Mouse (Mus musculus) forebrain, embryonic 12.5 days (tissue): ENCODE measurements around the gene Ulk2. TPM values are rescaled to one million over a fixed set of nuclear protein-coding genes. Genes with fewer than 3 reads are reported as not detected.
A peak's percentile ranks its signal among the peaks of the same experiment; 100 is the strongest.

Experiments
- ATAC-seq: fragments of 200-750 bp; cut with Nextera tagmentation; 2 replicates; pipeline ENCODE4 v1.8.0; 2017; ENCODE audit warnings: moderate TSS enrichment; ENCODE audit not compliant: low FRiP score
- H3K27ac ChIP-seq: fragments of 300-500 bp; sonication (generic); 2 replicates; pipeline ENCODE4 v1.5.1; 2016; ENCODE audit warnings: mild to moderate bottlenecking
- H3K27me3 ChIP-seq: fragments of 300-500 bp; sonication (generic); 2 replicates; pipeline ENCODE4 v1.6.1; 2016; ENCODE audit warnings: mild to moderate bottlenecking
- H3K36me3 ChIP-seq: fragments of 300-500 bp; sonication (generic); replicated peaks from 2 replicates; pipeline ENCODE4 v1.6.1; 2016; ENCODE audit warnings: mild to moderate bottlenecking
- H3K4me1 ChIP-seq: fragments of 300-500 bp; sonication (generic); 2 replicates; pipeline ENCODE4 v1.6.1; 2016
- H3K4me2 ChIP-seq: fragments of 300-500 bp; sonication (generic); 2 replicates; pipeline ENCODE4 v1.6.1; 2016; ENCODE audit warnings: mild to moderate bottlenecking, moderate library complexity
- H3K4me3 ChIP-seq: fragments of 300-500 bp; sonication (generic); replicated peaks from 2 replicates; pipeline ENCODE4 v1.5.1; 2016; ENCODE audit warnings: mild to moderate bottlenecking
- H3K9ac ChIP-seq: fragments of 300-500 bp; sonication (generic); 2 replicates; pipeline ENCODE4 v1.6.1; 2016; ENCODE audit warnings: mild to moderate bottlenecking
- H3K9me3 ChIP-seq: fragments of 300-500 bp; sonication (generic); 2 replicates; pipeline ENCODE4 v1.6.1; 2016
- WGBS: fragments of 180-500 bp; shearing (Covaris S2); methylation state at CpG from one replicate; pipeline ENCODE4 v1.1.7; 2016; 5-methylcytosine and 5-hydroxymethylcytosine counted together
- polyA plus RNA-seq: library from polyadenylated mRNA; unstranded; fragments of >200 nt; fragmentation: Nextera tagmentation; extraction: Ambion mirVana; gene quantifications from 2 replicates; pipeline ENCODE4 v1.2.1, GENCODE M21; 2016

Gene Ulk2
- polyA plus RNA-seq = 31.4 and 32.3 TPM in 2 replicates

- ATAC-seq = peak; percentile 93
- peak within 1 kb of the TSS; percentile 98 for H3K4me3 ChIP-seq
- no peaks in the 10 kb centered on the region for H3K27me3 ChIP-seq
- no peaks in the 10 kb centered on the region for H3K9me3 ChIP-seq
- peak within 1 kb of the TSS; percentile 99 for H3K9ac ChIP-seq
- WGBS = under 1% methylated on average over 56 of the region's 58 CpGs
- peaks cover 13% of the 10 kb centered on the region for H3K4me1 ChIP-seq
- H3K27ac ChIP-seq = peak within 1 kb of the TSS; percentile 96
- H3K36me3 ChIP-seq = no peaks in the 10 kb centered on the region
- H3K4me2 ChIP-seq = peak within 1 kb of the TSS; percentile 77
These were observed at the start of gene Ulk2 for GRCm38 (mm10) chr11:61854988-61855411. Ulk2 (minus strand) TSS chr11:61855073.

DNA sequence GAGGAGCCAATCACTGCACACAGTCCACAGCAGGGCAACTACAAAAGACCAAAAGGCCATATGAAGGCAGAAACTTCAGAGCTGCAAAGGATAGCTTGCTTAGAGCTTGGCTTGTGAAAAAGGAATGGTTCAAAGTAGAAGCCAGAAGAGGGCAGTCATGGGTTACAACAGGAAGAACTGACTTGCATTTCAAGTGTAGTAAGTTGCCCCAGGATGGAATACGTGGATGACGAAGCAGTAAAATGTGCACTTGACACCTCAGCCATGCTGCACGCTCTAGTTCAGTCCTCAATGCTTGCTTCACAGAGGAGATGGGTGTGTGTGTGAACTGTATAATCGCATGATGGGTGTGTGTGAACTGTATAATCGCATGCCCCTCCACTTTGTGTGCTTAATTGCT, 27.3 kb upstream of the Ulk2 start:
- no peak overlapping the region for H3K4me3 ChIP-seq
- no peak overlapping the region for H3K4me2 ChIP-seq
- WGBS = 85% methylated on average over 5 of the region's 5 CpGs
- H3K27me3 ChIP-seq = no peaks in the 10 kb centered on the region
- H3K9ac ChIP-seq = no peak overlapping the region
- no peak for ATAC-seq
- no peaks in the 10 kb centered on the region for H3K9me3 ChIP-seq
- no peak overlapping the region for H3K27ac ChIP-seq
- H3K4me1 ChIP-seq = no peaks in the 10 kb centered on the region
- peaks cover 49% of the 10 kb centered on the region for H3K36me3 ChIP-seq

DNA sequence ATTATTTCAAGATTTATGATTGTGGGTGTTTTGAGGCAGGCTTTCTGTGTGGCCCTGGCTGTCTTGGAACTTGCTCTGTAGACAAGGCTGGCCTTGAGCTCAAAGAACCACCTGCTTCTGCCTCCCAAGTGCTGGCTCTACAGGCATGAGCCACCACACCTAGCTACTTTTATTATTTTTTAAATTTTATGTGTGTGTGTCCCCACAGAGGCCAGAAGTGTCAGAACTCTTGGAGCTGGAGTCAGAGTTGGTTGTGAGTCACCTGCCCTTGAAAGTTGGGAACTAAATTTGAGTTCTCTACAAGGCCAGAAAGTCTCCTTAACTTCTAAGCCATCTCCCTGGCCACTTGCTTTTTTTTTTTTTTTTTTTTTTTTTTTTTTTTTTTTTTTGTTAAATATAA, 25.0 kb upstream of the Ulk2 start:
- Histone ChIP-seq H3K36me3 (peaks cover 57% of the 10 kb centered on the region), H3K27ac (no peak overlapping the region), H3K4me3 (no peak overlapping the region), H3K27me3 (no peaks in the 10 kb centered on the region), H3K9me3 (no peaks in the 10 kb centered on the region), H3K4me1 (no peaks in the 10 kb centered on the region), H3K4me2 (no peak overlapping the region), H3K9ac (no peak overlapping the region)
- no peak for ATAC-seq

- ATAC-seq = no peak
- Histone ChIP-seq H3K4me2 (no peak overlapping the region), H3K27ac (no peak overlapping the region), H3K9me3 (no peaks in the 10 kb centered on the region), H3K27me3 (no peaks in the 10 kb centered on the region), H3K4me1 (no peaks in the 10 kb centered on the region), H3K9ac (no peak overlapping the region), H3K36me3 (peaks cover 66% of the 10 kb centered on the region), H3K4me3 (no peak overlapping the region)
- 89% methylated on average over 5 of the region's 5 CpGs for WGBS
These were observed 17.0 kb upstream of the Ulk2 start for GRCm38 (mm10) chr11:61871881-61872280.

GRCm38 (mm10) chr11:61866856-61867255, 12.0 kb upstream of the Ulk2 start:
- no peaks in the 10 kb centered on the region for H3K27me3 ChIP-seq
- no peak for ATAC-seq
- no peaks in the 10 kb centered on the region for H3K9me3 ChIP-seq
- H3K4me1 ChIP-seq = no peaks in the 10 kb centered on the region
- H3K36me3 ChIP-seq = peaks cover 26% of the 10 kb centered on the region
- no peak overlapping the region for H3K9ac ChIP-seq
- H3K4me2 ChIP-seq = no peak overlapping the region
- no peak overlapping the region for H3K27ac ChIP-seq
- H3K4me3 ChIP-seq = no peak overlapping the region

DNA sequence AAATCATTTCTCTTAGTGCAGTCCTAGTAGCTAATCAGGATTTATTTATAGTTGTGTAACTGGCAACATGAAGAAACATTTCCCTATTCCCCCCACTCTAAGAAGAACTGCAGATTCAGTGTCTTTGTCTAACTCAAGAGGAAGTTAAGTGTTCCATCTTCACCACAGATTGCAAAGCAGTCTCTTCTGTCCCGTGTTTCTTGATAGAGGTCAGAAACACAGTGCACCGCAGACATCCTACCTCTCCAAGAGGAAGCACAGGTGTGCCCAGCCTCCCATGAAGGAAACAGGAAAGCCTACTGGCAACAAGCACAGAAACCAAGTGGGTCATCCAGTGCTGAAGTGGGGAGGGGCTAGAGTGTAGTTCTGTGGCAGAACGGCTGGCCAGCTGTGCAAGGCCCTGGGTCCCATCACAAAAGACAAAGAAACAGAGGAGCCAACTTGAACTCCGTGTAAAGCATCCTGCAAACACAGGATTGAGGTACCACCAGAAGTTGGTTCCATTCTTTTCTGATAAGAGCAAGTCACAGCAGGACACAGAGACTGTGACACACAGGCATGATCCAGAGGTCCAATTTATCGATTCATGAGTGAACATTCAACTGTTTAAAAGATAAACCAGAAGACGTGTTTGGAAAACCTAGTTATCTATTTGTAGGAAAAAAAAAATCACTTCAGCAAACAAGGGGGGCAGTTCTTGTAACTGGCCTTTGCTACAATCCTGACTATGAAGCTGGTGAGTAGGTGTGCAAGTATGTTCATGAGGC, 7.1 kb upstream of the Ulk2 start:
- Histone ChIP-seq H3K9ac (no peak overlapping the region), H3K9me3 (no peaks in the 10 kb centered on the region), H3K4me2 (no peak overlapping the region), H3K36me3 (no peaks in the 10 kb centered on the region), H3K27me3 (no peaks in the 10 kb centered on the region), H3K27ac (no peak overlapping the region), H3K4me3 (no peak overlapping the region), H3K4me1 (no peaks in the 10 kb centered on the region)
- 77% methylated on average over 6 of the region's 6 CpGs for WGBS
- ATAC-seq = no peak

- H3K27ac ChIP-seq = no peak overlapping the region
- H3K36me3 ChIP-seq = no peaks in the 10 kb centered on the region
- no peak overlapping the region for H3K9ac ChIP-seq
- peaks cover 3% of the 10 kb centered on the region; the same call in 1 of the 2 replicates for H3K4me1 ChIP-seq
- H3K4me3 ChIP-seq = no peak overlapping the region
- no peaks in the 10 kb centered on the region for H3K27me3 ChIP-seq
- H3K4me2 ChIP-seq = no peak overlapping the region
- H3K9me3 ChIP-seq = no peaks in the 10 kb centered on the region
- ATAC-seq = no peak
- 59% methylated on average over 1 of the region's 1 CpGs for WGBS
These were observed 4.4 kb upstream of the Ulk2 start for GRCm38 (mm10) chr11:61859316-61859715.

DNA sequence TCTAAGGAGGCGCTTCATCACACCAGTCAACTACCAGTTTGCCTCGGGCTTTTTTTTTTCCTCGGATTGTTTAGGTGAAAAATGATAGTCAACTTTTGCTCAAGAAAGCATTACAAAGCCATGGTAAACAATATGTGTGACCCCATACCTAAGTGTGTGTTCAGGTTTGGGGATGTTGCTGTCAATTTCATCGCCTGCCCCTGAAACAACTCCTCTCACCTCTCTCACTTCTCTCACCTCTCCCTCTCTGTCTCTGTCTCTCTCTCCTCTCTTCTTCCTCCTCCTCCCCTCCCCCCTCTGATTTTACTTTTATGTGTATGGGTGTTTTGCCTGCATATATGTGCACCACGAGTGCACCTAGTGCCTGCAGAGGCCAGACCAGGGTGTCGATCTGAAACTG, 666 bp upstream of the Ulk2 start:
- H3K9me3 ChIP-seq = no peaks in the 10 kb centered on the region
- H3K27ac ChIP-seq = peak overlapping the region; percentile 96; the same call in 1 of the 2 replicates
- H3K27me3 ChIP-seq = no peaks in the 10 kb centered on the region
- peak overlapping the region; percentile 99 for H3K9ac ChIP-seq
- 46% methylated on average over 6 of the region's 6 CpGs for WGBS
- peaks cover 13% of the 10 kb centered on the region for H3K4me1 ChIP-seq
- H3K4me3 ChIP-seq = peak overlapping the region; percentile 98
- ATAC-seq = no peak
- H3K36me3 ChIP-seq = no peaks in the 10 kb centered on the region
- H3K4me2 ChIP-seq = peak overlapping the region; percentile 77

DNA sequence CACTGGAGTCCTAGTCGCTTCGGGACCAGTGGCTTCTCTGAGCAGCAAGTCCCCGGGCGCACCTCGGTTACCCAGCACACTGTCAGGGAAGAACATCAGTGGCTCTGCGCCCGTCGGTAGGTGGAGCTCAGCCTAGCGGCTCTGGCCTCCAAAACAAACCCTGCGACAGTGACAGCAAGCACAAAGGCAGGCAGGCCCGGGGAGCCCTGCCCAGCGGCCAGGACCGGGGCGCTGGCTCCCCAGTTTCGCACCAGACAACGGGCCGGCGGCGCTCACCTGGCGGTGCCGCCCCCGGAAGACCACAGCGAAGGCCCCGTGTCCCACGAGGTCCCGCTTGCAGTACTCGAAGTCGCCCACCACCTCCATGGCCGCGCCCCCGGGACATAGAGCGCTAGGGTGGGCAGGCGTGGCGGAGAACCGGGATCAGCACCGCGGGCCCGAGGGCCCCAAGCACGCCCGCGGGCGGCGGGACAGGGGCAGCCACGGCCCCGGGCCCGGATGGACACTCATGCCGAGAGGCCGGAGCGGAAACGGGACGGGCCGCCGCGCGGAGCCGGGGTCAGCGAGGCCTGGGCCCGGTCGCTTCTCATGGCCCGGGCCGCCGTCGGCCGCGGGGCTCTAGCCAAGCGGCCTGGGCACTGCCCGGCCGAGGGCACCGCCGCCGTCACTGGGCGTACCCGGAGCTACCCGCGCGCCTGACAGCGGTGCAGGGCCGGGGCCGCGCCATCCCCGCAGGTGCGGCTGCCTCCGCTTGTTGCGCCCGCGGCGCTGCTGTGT, 474 bp downstream of the Ulk2 start:
- Histone ChIP-seq H3K36me3 (0 out of 2 replicates have a peak, but pooled peaks cover 2% of the 10 kb centered on the region), H3K4me2 (peak overlapping the region; percentile 77), H3K4me1 (peaks cover 15% of the 10 kb centered on the region), H3K9ac (peak overlapping the region; percentile 99), H3K4me3 (peak overlapping the region; percentile 98), H3K27me3 (no peaks in the 10 kb centered on the region), H3K9me3 (no peaks in the 10 kb centered on the region), H3K27ac (peak overlapping the region; percentile 96)
- under 1% methylated on average over 87 of the region's 87 CpGs for WGBS
- ATAC-seq = peak; percentile 87

DNA sequence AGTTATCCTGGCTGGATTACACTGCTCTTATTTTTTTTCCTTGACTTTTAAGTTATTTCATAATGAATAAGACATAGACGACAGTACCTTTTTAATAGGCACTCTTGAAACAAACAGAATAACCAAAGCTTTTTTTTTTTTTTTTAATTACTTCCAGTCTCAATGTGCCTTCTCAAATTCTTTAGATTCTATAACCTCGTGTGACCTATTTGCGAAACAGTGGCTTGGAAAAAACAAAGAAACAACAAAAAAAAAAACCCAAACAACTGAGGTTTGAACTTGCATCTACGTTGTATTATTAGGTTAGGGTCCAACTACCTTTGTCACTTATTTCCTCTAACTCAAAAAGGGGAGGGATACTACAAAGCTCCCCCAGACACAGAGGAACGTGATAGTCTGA, 1.2 kb downstream of the Ulk2 start:
- WGBS = 10% methylated on average over 5 of the region's 5 CpGs
- peak overlapping the region; percentile 98 for H3K4me3 ChIP-seq
- no peak for ATAC-seq
- 0 out of 2 replicates have a peak, but pooled peaks cover 6% of the 10 kb centered on the region for H3K36me3 ChIP-seq
- H3K9me3 ChIP-seq = no peaks in the 10 kb centered on the region
- peak overlapping the region; percentile 99 for H3K9ac ChIP-seq
- peaks cover 17% of the 10 kb centered on the region for H3K4me1 ChIP-seq
- no peaks in the 10 kb centered on the region for H3K27me3 ChIP-seq
- H3K4me2 ChIP-seq = peak overlapping the region; percentile 77
- peak overlapping the region; percentile 96 for H3K27ac ChIP-seq

DNA sequence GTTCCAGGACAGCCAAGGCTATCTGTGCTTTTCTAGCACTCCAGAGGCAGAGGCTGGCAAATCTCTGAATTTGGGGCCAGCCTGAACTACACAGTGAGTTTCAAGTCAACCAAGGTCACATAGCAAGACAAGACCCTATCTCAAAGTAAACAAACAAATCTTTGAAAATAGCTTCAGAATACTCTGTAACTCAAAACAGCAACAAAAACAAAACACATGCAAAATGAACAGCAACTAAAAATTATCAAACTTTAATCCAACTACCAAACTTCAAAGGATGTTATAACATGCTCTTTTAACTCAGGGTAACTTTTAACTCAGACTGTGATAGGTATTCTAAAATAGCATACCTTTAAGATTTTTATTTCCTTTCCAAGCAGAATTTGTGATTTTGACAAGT, 2.0 kb downstream of the Ulk2 start:
- Histone ChIP-seq H3K27me3 (no peaks in the 10 kb centered on the region), H3K4me2 (no peak overlapping the region), H3K4me1 (peaks cover 17% of the 10 kb centered on the region), H3K27ac (no peak overlapping the region), H3K36me3 (0 out of 2 replicates have a peak, but pooled peaks cover 6% of the 10 kb centered on the region), H3K9ac (no peak overlapping the region), H3K4me3 (no peak overlapping the region), H3K9me3 (no peaks in the 10 kb centered on the region)
- ATAC-seq = no peak

- Histone ChIP-seq H3K9ac (no peak overlapping the region), H3K27ac (no peak overlapping the region), H3K9me3 (no peaks in the 10 kb centered on the region), H3K27me3 (no peaks in the 10 kb centered on the region), H3K4me1 (peaks cover 17% of the 10 kb centered on the region), H3K36me3 (0 out of 2 replicates have a peak, but pooled peaks cover 6% of the 10 kb centered on the region), H3K4me2 (no peak overlapping the region), H3K4me3 (no peak overlapping the region)
- ATAC-seq = no peak
- 89% methylated on average over 3 of the region's 3 CpGs for WGBS
These were observed 3.7 kb downstream of the Ulk2 start for GRCm38 (mm10) chr11:61851195-61851594.
